Mouse (Mus musculus) regulatory T cell (primary cell): Measurements from ENCODE around the gene Ush2a.

ENCODE experiments used
- in situ Hi-C: fragments of 300-600 bp; cut with MboI, MseI; formaldehyde crosslinking; loops from one replicate; pipeline ENCODE4 v1.15.1; 2025; ENCODE audit warnings: high pct_unique_total_duplicates

Gene Ush2a

DNA sequence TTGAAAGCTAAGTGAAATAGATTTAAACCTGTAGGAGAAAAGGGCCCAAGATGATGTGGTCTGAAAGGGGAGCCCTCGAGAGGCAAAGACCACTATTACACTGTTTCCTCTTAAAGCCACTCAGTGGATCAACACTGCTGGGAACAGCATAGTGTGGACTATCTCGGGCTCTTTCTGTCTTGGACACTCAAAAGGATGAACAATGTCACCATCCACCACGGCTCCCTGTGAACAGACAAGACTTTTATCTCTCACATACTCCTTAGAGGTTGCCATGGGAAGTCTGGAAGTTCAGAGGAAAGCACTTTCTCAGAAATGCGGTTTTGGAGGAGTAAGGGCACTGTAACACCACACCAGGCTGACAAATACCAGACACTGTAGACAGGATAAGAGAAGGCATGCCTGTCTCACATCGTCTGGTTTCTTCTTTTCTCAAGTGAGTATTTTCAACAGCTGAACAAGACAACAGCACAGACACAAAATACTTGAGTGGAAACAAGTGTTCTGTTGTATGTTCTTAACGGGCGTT is 124.0 kb downstream of the Ush2a start:
- in situ Hi-C loops = no loop called here

DNA sequence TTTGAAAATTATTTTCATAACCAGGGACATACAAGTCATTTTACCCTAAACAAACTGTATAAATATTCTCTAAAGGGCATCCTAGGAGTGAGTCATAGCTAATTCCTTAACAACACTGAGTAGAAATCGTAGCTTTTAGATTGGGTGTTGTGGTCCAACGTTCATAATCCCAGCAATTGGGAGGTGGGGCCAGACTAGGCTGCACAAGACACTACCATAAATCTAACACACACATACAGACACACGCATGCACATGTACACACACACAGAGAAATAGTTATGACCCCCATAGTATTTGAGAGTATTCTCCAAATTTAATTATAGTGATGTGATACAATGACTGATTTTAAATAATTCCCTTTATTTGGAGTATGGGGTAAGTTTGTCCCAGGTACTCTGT is 125.5 kb downstream of the Ush2a start:
- in situ Hi-C loops = no loop called here

DNA sequence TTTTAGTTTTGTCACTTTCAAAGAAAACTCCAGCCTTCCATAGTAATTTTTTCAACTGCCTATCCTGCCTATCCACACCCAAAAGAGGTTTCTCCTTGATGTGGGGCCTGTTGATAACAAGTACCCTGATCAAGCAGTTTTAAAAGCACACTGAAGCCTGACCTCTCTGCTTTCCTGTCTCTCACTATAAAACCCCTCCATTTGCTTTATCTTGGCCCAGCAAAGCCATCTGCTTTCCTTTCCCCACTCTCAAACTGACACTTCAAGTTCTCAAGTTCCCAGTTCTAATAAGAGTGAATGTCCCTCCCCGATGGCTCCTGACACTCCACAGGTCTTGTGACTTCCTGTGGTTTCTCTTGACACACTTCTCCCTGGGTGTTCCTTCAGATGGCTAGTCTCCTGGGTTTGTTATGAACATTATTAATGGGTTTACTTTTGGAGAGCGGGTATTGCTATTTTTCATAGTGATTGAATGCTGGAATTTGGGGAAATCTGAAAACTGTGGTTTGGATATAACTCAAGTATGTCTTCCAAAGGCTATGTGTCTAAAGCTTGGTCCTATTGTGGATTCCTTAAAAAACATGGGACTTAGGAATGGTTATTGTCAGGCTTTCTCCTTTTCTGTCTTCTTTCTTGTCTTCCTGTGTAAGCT is 126.1 kb downstream of the Ush2a start:
- in situ Hi-C loops = no loop called here

DNA sequence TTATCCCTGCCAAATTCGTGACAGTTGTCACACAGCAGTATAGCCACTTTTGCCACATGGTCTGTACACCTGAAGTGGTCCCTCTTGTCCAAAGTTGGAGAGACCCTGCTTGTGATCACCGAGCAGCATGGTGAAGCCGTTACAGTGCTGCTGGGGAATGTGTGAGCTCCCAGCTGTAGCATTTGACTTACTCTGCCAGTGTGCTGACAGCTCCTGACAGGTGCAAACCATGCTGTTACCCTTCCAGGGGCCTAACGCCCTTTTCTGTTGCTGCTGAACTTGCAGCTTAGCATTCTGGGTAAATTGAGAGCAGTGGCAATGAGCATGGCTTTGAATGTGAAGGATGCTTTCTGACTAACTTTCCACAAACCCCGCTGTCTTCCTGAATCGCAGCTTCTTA is 128.3 kb downstream of the Ush2a start:
- in situ Hi-C loops = no loop called here

DNA sequence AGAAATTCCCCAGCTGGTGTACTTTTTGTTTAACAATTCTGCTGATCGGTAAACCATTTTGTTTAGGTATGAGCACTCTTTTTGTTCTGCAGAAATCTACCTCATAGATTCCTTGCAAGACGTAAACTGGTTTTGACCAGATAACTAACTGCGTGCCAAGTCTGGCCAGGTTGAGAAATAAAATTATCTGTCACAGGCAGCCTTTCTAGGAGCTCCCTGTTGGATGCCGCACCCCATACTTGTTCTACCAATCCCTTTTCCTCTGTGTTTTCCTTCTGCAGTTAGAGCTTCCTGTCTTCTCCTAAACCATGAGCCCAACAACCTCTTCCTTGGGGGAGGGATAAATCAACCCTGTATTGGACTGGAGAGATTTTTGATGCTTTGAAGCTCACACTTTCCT is 145.4 kb downstream of the Ush2a start:
- in situ Hi-C loops = no loop called here

DNA sequence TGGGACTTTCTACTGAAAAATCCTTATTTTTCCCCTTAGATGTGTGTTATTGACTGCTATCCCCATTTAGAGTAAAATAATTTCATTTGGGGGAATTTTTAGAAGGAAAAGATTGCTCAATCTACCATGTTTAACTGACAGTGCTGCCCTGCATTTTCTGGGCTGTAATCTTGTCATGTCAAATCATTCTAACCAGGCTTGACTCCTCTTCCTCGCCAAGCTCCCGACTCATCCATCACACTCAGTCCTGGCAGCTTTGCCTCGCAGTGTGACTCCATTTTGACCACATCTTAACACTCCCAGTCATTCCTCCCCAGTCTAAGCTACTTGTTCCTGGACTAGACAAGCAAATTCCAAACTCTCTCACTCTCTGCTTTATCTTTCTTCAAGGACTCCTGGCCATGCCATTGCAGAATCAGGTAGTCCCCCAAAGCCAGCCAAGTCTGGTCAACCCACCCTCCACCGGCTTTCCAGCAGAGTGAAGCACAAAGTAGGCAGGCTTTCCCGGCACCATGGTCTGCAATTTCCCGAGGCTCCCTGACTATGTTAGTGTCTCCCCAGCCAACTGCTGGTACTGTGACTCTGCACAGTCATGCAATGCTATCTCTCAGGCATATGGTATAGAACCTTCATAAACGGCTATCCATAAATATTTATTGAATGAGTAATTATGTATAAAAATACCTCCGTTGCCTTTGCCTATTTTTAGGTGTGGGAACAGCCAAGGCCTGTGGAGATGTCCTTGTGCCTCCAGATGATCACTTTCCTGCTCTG is 146.0 kb downstream of the Ush2a start:
- in situ Hi-C loops = no loop called here

DNA sequence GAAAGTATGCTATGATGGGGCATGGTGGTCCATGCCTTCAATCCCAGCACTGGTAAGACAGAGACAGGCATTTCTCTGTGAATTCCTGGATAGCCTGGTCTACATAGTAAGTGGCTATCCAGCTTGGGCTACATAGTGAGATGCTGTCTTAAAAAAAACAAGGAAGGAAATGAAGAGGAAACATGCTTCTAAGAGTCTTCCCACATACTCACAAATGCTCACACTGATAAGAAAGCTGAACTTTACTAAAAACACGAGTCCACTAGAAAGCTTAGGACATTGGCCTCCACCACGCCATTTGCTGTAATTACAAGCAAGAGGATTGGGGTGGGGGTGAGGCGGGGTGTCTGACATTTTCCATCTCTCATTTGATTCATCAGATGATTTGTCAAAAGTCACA is 148.7 kb downstream of the Ush2a start:
- in situ Hi-C loops = no loop called here

DNA sequence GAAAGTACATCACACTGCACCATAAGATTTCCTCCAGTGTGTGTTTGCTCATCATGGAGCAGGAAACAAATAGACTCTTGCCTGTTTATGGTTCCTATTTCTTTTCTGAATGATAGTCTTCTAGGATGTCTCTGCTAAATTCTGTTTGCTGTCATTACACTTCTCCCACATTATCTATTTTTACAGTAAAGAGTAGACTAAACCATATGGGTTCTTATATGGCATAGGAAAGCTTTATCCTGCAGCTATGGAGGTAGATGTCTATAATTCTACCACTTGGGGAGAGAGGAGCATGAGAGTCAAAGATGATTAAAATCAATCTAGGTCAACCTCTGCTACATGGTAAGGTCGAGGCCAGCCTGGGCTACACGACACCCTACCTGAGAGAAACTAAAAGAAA is 158.7 kb downstream of the Ush2a start:
- in situ Hi-C loops = no loop called here

DNA sequence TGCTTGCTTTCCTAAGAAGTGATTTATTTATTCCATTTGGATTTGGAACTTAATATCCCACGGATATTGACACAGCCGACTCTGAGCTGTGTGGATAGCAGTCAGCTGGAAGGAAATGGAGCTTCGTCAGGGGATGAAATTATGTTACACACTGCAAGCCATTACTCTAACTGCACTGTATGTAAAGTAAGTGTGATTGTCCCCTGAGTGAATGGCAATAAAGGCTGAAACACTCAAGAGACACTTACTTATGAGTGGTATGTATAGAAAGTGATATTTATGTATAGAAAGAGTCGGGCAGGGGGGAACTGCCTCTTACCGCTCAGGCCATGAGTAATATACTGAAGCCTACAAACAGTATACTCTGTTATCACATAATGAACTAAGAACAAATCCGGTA is 166.3 kb downstream of the Ush2a start:
- in situ Hi-C loops = no loop called here

DNA sequence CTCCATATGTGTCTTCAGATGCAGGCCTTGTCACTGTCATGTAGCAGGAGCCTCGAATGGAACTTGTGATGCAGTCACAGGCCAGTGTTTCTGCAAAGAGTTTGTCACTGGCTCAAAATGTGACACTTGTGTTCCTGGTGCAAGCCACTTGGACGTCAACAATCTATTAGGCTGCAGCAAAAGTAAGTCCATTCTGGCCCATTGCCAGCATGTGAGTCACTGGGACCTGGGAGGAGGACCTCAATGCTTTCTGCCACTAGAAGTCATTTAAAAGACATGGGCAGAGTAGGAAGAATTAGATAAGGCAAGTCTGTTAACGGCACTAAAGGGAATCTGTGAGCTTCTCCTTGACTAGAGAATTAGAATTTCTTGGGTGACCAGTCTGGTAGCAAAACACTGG is 168.9 kb downstream of the Ush2a start:
- in situ Hi-C loops = no loop called here

DNA sequence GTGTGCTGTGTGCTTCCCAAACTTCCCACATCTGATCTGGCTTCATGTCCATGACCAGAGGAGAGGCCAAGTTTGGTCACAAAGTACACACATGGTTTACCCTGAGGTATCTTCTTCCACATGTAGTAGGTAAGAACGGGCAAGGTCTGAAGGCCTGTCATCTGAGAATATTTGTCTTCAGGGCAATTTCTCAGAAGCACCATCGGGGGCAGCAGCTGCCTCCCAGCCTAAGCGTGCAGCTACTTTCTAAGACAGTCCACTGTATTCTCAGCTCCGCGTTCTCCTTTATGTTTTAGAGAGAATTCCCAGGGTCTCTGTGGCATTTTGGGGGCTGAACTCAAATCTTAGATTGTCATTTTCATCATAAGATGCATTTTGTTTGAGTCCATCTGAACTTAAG is 186.1 kb downstream of the Ush2a start:
- in situ Hi-C loops = no loop called here

DNA sequence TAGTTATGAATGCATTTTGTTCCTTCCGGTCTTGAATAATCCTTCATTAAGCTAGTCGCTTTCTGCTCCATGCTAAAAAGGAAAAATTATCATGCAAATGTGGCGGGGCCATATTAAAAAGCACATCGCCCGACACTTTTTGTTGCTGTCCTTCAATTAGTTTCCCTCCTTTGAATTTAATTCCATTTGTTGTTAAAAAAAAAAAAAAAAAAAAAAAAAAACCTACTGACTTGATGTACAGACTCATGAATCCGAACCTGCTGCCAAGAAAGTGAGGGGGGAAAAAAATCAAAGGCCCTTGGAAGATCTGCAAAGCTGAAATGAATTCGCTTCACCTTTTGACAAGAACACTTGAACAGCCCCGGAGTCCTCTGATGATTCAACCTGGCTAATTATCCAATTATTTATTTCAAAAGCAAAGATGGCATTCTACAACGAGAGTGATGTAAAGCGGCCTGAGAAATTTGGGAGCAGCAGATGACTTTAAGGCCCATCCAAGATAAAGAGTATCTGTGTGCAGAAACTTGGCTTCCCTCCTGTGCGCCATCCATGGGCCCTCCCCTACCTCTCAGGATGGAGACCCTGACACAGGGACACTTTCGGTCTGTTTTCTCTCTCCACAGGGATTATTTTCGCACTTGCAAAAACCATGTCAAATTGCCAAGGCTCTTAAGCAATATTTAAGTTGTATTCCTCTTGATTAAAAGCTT is 194.8 kb downstream of the Ush2a start:
- in situ Hi-C loops = no loop called here

DNA sequence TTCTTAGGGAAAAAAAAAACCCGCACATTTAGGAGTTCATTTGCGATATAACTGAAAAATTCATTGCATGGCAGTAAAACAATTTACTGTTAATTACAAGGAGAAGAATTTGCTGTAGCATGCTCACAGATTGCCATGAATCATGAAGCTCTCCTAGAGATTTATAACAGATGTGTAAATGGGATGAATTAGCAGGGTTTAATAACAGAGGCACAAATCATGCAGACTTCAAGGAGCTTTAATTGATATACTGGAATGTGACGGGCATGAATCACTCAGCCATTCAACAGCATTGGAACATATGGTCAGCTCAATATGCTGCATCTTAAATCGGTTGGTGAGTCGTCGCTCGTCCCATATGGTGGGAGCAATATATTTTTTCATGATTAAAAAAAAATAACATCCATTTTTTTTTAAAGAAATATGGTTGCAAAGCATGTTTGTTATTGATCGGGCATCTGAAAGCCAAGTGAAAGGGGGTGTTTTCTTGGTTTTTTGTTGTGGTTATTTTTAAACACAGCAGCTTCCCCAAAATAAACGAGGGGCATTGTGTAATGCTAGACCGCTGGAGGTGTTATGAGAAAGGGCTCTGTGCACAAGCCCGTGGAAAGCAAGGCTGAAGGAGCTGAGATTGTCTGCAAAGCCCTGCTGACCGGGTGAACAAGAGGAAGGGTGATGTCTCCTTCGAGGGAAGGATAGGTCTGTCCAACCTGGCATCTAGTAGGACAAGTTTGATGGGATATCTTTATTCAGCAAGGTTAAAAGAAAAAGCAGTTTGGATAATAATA is 195.6 kb downstream of the Ush2a start:
- in situ Hi-C loops = no loop called here

DNA sequence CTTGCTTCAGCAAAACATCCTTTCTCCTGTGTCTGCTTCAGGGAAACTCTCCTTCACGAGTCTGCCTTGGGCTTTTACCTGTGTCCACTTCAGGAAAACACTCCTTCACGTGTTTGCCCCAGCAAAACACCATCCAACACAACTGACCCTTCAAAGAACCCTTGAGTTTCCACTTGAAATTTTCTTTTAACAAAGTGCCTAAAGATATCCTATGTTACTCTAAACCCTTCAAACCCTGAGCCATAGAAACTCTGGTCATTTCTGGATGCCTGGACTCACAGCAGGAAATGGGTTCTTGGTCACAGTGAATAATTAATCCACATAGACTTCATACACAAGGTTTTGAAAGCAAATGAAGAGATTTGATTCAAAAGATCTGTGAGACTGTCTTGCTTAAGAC is 199.4 kb downstream of the Ush2a start:
- in situ Hi-C loops = no loop called here

DNA sequence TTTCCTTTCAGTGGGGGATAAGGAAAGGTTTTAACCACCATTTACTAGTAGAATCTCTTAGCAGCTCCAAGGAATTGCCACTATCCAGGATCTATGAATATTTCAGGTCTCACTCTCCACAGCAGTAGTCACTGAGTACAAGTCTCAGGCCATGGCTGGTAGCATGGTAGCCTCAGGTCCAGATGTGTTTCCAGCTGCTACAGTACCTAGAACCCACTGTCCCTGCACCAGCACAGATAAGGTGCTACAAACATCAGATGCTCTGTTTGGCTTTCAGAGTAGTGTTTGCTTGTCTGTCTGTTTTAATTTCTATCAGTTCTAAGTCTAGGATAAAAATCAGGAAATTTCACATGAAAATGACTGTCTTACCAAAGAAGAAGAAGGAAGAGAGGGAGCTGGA is 202.8 kb downstream of the Ush2a start:
- in situ Hi-C loops = no loop called here

DNA sequence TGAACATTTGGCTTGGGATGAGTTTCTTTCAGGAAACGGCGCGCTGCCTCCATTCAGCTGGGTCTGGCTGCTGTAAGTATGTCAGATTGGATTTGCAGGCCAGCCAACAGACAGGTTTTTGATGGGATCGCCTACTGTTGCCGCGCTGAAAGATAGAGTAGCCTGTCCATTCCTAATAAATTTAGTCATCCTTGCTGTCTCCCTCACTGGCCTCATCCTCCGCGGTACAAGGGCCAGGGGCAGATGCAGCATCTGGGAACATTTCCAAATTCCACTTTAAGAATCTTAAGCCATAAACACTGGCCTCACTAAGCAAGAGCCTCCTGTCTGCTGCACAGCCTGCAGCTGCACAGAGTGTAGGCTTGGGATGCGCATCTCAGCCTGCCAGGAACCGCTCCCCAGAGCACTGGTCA is 206.6 kb downstream of the Ush2a start:
- in situ Hi-C loops = no loop called here

DNA sequence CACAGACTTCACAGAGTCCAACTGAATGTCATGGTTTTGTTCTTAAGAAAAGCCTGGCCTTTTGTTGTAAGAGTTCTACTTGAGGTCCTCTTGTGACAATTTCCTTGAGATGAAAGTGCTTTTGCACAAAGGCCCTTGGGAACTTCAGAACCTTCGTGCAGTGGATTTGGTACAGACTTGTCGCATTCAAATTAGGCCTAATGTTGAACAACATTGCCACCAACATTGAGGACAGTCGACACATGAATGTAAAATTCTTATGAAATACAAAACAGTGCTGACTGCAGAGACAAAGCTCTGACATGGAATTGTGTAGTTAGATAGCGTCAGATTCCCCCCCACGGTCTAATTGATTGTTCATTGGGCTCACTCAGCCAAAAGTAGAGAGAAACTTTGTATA is 243.1 kb downstream of the Ush2a start:
- in situ Hi-C loops = no loop called here

DNA sequence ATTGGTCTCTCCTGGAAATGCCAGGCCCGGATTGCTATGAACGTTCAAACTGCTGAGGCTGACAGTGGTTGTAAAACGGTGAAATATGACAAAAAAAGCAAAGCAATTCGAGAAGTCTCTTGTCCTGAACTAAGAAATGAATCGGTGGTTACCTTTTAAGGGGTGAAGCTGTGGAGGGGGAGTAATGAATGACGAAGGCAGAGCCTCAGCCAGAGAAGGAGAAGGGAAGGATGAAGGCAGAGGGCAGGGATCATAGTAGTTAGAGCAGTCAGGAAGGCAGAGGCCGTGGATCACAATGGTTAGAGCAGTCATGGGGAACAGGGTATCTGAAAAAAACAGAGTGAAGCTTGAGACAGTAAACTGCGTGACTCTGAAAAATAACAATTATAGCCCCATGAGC is 257.0 kb downstream of the Ush2a start:
- in situ Hi-C loops = no loop called here

DNA sequence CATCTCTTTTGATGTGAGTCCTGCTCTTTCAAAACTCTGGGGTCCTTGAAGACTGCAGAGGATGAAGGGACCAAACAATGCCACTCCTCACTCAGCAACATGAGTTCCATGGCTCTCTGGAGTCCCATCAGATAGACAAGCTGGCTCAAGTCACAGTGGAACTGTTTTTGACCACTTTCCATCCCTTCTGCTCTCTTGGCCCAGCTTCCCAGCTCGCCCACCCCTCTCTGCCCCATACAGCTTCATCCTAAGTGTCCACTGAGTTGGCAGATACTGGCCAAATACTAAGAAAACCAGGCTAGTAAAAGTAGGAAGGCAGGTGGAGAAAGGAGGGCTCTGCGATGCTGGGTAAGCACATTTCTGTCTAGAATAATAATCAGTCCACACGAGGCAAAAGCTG is 265.6 kb downstream of the Ush2a start:
- in situ Hi-C loops = no loop called here

DNA sequence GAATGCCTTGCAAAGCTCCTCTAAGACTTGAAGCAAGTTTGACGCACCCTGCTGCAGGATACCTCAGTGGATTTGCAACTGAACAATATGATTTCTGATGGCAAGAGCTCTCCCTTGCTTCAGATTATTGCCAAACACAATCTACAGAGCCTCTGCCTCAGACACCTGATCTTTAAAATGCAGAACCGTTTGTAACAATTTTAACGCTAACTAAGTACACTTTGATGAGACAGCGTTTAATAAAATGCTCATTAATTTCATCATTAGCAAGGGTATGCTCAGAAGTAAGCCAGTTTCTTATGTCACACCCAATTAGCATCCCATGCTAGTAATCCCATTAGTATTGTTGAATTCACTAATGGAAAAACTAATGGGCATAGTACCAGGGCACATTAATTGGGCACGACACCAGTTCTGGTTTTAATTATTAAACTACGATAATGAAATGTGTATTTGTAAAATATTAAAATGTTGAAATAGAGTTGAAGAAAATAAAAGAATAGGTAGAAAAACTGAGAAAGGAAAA is 267.8 kb downstream of the Ush2a start:
- in situ Hi-C loops = loop anchor here (10.0 kb wide), 1 partner anchor 1715 kb away; no protein-coding TSS in a partner anchor

DNA sequence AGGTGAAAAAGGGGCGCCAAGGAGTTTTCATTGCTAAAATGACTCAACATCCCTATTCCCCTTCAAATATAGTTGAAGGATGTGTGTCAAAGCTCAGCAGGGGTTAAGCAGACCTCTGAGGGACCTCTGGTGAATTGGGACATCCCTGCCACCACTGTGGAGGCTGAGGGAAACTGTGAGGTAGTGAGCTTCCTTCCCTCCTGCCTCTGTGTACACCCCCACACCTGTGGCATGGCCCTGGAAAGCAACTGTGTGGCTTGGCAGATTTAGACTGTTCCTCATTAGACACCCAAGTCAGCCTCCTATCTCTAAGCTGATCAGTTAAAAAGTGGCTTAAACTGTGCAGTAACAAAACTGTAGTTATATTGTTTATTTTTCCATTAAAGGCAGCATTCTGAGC is 275.2 kb downstream of the Ush2a start:
- in situ Hi-C loops = loop anchor here (10.0 kb wide), 1 partner anchor 1708 kb away; no protein-coding TSS in a partner anchor
